Mouse (Mus musculus) ES-E14 (cell line): ENCODE data around the gene Ankrd27.

Experiments used
- CHD2 ChIP-seq: IDR thresholded peaks from 2 replicates; pipeline ENCODE4 v1.6.1; 2014; ENCODE audit warnings: mild to moderate bottlenecking, low read depth, low read length, inconsistent platforms
- HCFC1 ChIP-seq: IDR thresholded peaks from 2 replicates; pipeline ENCODE4 v1.6.1; 2012; ENCODE audit warnings: low read length, inconsistent platforms, borderline replicate concordance; ENCODE audit not compliant: insufficient read depth
- MAFK ChIP-seq: IDR thresholded peaks from 2 replicates; pipeline ENCODE4 v1.6.1; 2014; ENCODE audit warnings: mild to moderate bottlenecking, low read depth, low read length, inconsistent platforms; ENCODE audit not compliant: insufficient read depth
- ZC3H11A ChIP-seq: IDR thresholded peaks from 2 replicates; pipeline ENCODE4 v1.6.1; 2012; ENCODE audit warnings: low read depth, mild to moderate bottlenecking, inconsistent platforms, low read length, borderline replicate concordance
- ZNF384 ChIP-seq: IDR thresholded peaks from 2 replicates; pipeline ENCODE4 v1.6.1; 2012; ENCODE audit warnings: low read depth, low read length, inconsistent platforms

GRCm38 (mm10) chr7:35648239-35649069 lies 62.4 kb downstream of the Ankrd27 start:
- TF ChIP-seq ZNF384 (no peak), ZC3H11A (no peak), HCFC1 (no peak), MAFK (no peak), CHD2 (no peak)
